Mouse (Mus musculus): ENCODE measurements at regions not wholly inside any gene's neighbourhood (a gene's known extent, or its start where the extent isn't known, plus 50 kb on each side); places are given as distances from the start of the nearest gene placed in this dataset.
"Not testable (repeated sequence)": the region's sequence is repeated elsewhere in the genome, so short reads cannot be mapped to it uniquely, and the experiment has no call there.

- 90% methylated on average over 1 of the region's 1 CpGs for WGBS
- H3K4me3 ChIP-seq: no peak overlapping the region
- H3K27me3 ChIP-seq (ENCODE audit: low read depth, poor library complexity, severe bottlenecking): no peaks in the 10 kb centered on the region
- H3K4me1 ChIP-seq: no peaks in the 10 kb centered on the region
- DNase-seq (ENCODE audit: low spot score): no peak
- H3K9me3 ChIP-seq (replicated peaks): no peaks in the 10 kb centered on the region
- H3K36me3 ChIP-seq: no peaks in the 10 kb centered on the region
- no peak overlapping the region for H3K27ac ChIP-seq (replicated peaks)
Measured at GRCm38 (mm10) chr3:18733540-18733939, 785.3 kb downstream of the Cypt12 start.

GRCm38 (mm10) chr3:18738946-18739345 lies 790.7 kb downstream of the Cypt12 start:
- no peak for DNase-seq (ENCODE audit: low spot score)
- H3K36me3 ChIP-seq: no peaks in the 10 kb centered on the region

GRCm38 (mm10) chr3:18740344-18740743 lies 792.1 kb downstream of the Cypt12 start:
- 90% methylated on average over 4 of the region's 4 CpGs for WGBS
- Histone ChIP-seq H3K4me1 (no peaks in the 10 kb centered on the region), H3K36me3 (no peaks in the 10 kb centered on the region), H3K4me3 (no peak overlapping the region), H3K27me3 (ENCODE audit: low read depth, poor library complexity, severe bottlenecking) (no peaks in the 10 kb centered on the region), H3K27ac (replicated peaks) (no peak overlapping the region), H3K9me3 (replicated peaks) (no peaks in the 10 kb centered on the region)
- DNase-seq (ENCODE audit: low spot score): no peak

More at GRCm38 (mm10) chr3:18738946-18739345, 790.7 kb downstream of the Cypt12 start:
- Histone ChIP-seq H3K27me3 (ENCODE audit: low read depth, poor library complexity, severe bottlenecking) (no peaks in the 10 kb centered on the region), H3K27ac (replicated peaks) (no peak overlapping the region), H3K4me3 (no peak overlapping the region), H3K4me1 (no peaks in the 10 kb centered on the region), H3K9me3 (replicated peaks) (no peaks in the 10 kb centered on the region)

- H3K27ac ChIP-seq (replicated peaks): no peak overlapping the region
- H3K27me3 ChIP-seq (ENCODE audit: low read depth, poor library complexity, severe bottlenecking): no peaks in the 10 kb centered on the region
- no peaks in the 10 kb centered on the region for H3K36me3 ChIP-seq
- H3K9me3 ChIP-seq (replicated peaks): no peaks in the 10 kb centered on the region
- H3K4me3 ChIP-seq: no peak overlapping the region
- no peak for DNase-seq (ENCODE audit: low spot score)
- WGBS: 91% methylated on average over 2 of the region's 2 CpGs
- no peaks in the 10 kb centered on the region for H3K4me1 ChIP-seq
Measured at GRCm38 (mm10) chr3:18743474-18743873, 795.3 kb downstream of the Cypt12 start.

GRCm38 (mm10) chr3:18744216-18744615 lies 796.0 kb downstream of the Cypt12 start:
- no peaks in the 10 kb centered on the region for H3K4me1 ChIP-seq
- no peak overlapping the region for H3K4me3 ChIP-seq
- no peaks in the 10 kb centered on the region for H3K9me3 ChIP-seq (replicated peaks)
- H3K27me3 ChIP-seq (ENCODE audit: low read depth, poor library complexity, severe bottlenecking): no peaks in the 10 kb centered on the region
- H3K27ac ChIP-seq (replicated peaks): no peak overlapping the region
- H3K36me3 ChIP-seq: no peaks in the 10 kb centered on the region
- no peak for DNase-seq (ENCODE audit: low spot score)
- 82% methylated on average over 3 of the region's 3 CpGs for WGBS

GRCm38 (mm10) chr3:18746206-18746605 lies 798.0 kb downstream of the Cypt12 start:
- Histone ChIP-seq H3K4me1 (peaks cover 7% of the 10 kb centered on the region), H3K36me3 (no peaks in the 10 kb centered on the region), H3K4me3 (no peak overlapping the region), H3K27ac (replicated peaks) (no peak overlapping the region), H3K27me3 (ENCODE audit: low read depth, poor library complexity, severe bottlenecking) (no peaks in the 10 kb centered on the region), H3K9me3 (replicated peaks) (no peaks in the 10 kb centered on the region)
- no peak for DNase-seq (ENCODE audit: low spot score)

- H3K4me3 ChIP-seq: no peak overlapping the region
Measured at GRCm38 (mm10) chr3:18746898-18747297, 798.7 kb downstream of the Cypt12 start.

GRCm38 (mm10) chr3:18751660-18752259 lies 803.5 kb downstream of the Cypt12 start:
- Histone ChIP-seq H3K9me3 (replicated peaks) (no peaks in the 10 kb centered on the region), H3K27me3 (ENCODE audit: low read depth, poor library complexity, severe bottlenecking) (no peaks in the 10 kb centered on the region), H3K4me1 (peaks cover 7% of the 10 kb centered on the region), H3K4me3 (no peak overlapping the region), H3K36me3 (no peaks in the 10 kb centered on the region), H3K27ac (replicated peaks) (no peak overlapping the region)
- 86% methylated on average over 6 of the region's 6 CpGs for WGBS
- DNase-seq (ENCODE audit: low spot score): no peak

More at GRCm38 (mm10) chr3:18746898-18747297, 798.7 kb downstream of the Cypt12 start:
- no peak overlapping the region for H3K27ac ChIP-seq (replicated peaks)
- H3K4me1 ChIP-seq: peaks cover 7% of the 10 kb centered on the region
- WGBS: 58% methylated on average over 2 of the region's 2 CpGs
- H3K9me3 ChIP-seq (replicated peaks): no peaks in the 10 kb centered on the region
- H3K36me3 ChIP-seq: no peaks in the 10 kb centered on the region
- H3K27me3 ChIP-seq (ENCODE audit: low read depth, poor library complexity, severe bottlenecking): no peaks in the 10 kb centered on the region
- no peak for DNase-seq (ENCODE audit: low spot score)

GRCm38 (mm10) chr3:18764301-18765078 lies 816.3 kb downstream of the Cypt12 start:
- Histone ChIP-seq H3K9me3 (replicated peaks) (no peaks in the 10 kb centered on the region), H3K4me1 (no peaks in the 10 kb centered on the region), H3K27me3 (ENCODE audit: low read depth, poor library complexity, severe bottlenecking) (no peaks in the 10 kb centered on the region), H3K27ac (replicated peaks) (no peak overlapping the region), H3K36me3 (no peaks in the 10 kb centered on the region), H3K4me3 (no peak overlapping the region)
- WGBS: 89% methylated on average over 3 of the region's 3 CpGs
- no peak for DNase-seq (ENCODE audit: low spot score)

- whole genome bisulfite sequencing: 69% methylated on average over 1 of the region's 1 CpGs
- DNase-seq (ENCODE audit: low spot score): no peak
Measured at GRCm38 (mm10) chr3:18778481-18778880, 830.3 kb downstream of the Cypt12 start.

GRCm38 (mm10) chr3:18787531-18788176 lies 839.4 kb downstream of the Cypt12 start:
- no peaks in the 10 kb centered on the region for H3K4me1 ChIP-seq
- H3K4me3 ChIP-seq: no peak overlapping the region
- no peak for DNase-seq (ENCODE audit: low spot score)
- no peaks in the 10 kb centered on the region for H3K27me3 ChIP-seq (ENCODE audit: low read depth, poor library complexity, severe bottlenecking)
- H3K27ac ChIP-seq (replicated peaks): no peak overlapping the region
- WGBS: 85% methylated on average over 8 of the region's 8 CpGs
- H3K9me3 ChIP-seq (replicated peaks): no peaks in the 10 kb centered on the region
- no peaks in the 10 kb centered on the region for H3K36me3 ChIP-seq

More at GRCm38 (mm10) chr3:18778481-18778880, 830.3 kb downstream of the Cypt12 start:
- H3K9me3 ChIP-seq (replicated peaks): 0 out of 2 replicates have a peak, but pooled peaks cover 3% of the 10 kb centered on the region
- no peaks in the 10 kb centered on the region for H3K27me3 ChIP-seq (ENCODE audit: low read depth, poor library complexity, severe bottlenecking)
- no peaks in the 10 kb centered on the region for H3K36me3 ChIP-seq
- H3K4me3 ChIP-seq: no peak overlapping the region
- H3K27ac ChIP-seq (replicated peaks): no peak overlapping the region
- H3K4me1 ChIP-seq: no peaks in the 10 kb centered on the region

- Histone ChIP-seq H3K9me3 (replicated peaks) (no peaks in the 10 kb centered on the region), H3K4me3 (no peak overlapping the region), H3K27ac (replicated peaks) (no peak overlapping the region), H3K27me3 (ENCODE audit: low read depth, poor library complexity, severe bottlenecking) (no peaks in the 10 kb centered on the region), H3K36me3 (no peaks in the 10 kb centered on the region), H3K4me1 (peaks cover 8% of the 10 kb centered on the region; the same call in 1 of the 2 replicates)
- DNase-seq (ENCODE audit: low spot score): no peak
- 85% methylated on average over 3 of the region's 3 CpGs for WGBS
Measured at GRCm38 (mm10) chr3:18802794-18803193, 825.7 kb downstream of the 1700064H15Rik start.

- not testable (repeated sequence) for H3K9me3 ChIP-seq (replicated peaks); H3K27me3 ChIP-seq (ENCODE audit: low read depth, poor library complexity, severe bottlenecking); H3K27ac ChIP-seq (replicated peaks); H3K4me1 ChIP-seq; H3K4me3 ChIP-seq; H3K36me3 ChIP-seq; DNase-seq (ENCODE audit: low spot score)
- 36% methylated on average over 2 of the region's 2 CpGs for WGBS
Measured at GRCm38 (mm10) chr3:18828788-18829320, 799.6 kb downstream of the 1700064H15Rik start.

Measured in midbrain, embryonic 10.5 days (tissue).